Mouse (Mus musculus) liver, postnatal 0 days (tissue): ENCODE results near the gene Gm7247. TPM values are rescaled to one million over a fixed set of nuclear protein-coding genes. Genes with fewer than 3 reads are reported as not detected.
"Not testable (repeated sequence)": the region's sequence is repeated elsewhere in the genome, so short reads cannot be mapped to it uniquely, and the experiment has no call there.

Experiments
- ATAC-seq: fragments of 200-750 bp; cut with Nextera tagmentation; 2 replicates; pipeline ENCODE4 v1.8.0; 2017; ENCODE audit warnings: mild to moderate bottlenecking, moderate library complexity
- DNase-seq: peaks from one replicate; pipeline ENCODE4 v3.0.0-alpha.2; 2016
- H3K27ac ChIP-seq: fragments of 300-500 bp; sonication (generic); 2 replicates; pipeline ENCODE4 v1.5.1; 2014; ENCODE audit warnings: antibody characterized with exemption, moderate library complexity, mild to moderate bottlenecking, low read depth
- H3K27me3 ChIP-seq: fragments of 300-500 bp; sonication (generic); 2 replicates; pipeline ENCODE4 v1.6.1; 2014; ENCODE audit warnings: low read length, control low read depth, mixed read lengths; ENCODE audit not compliant: insufficient read depth
- H3K36me3 ChIP-seq: fragments of 300-500 bp; sonication (generic); replicated peaks from 2 replicates; pipeline ENCODE4 v1.6.1; 2014; ENCODE audit warnings: mild to moderate bottlenecking, control low read depth, low read length, moderate library complexity, mixed read lengths; ENCODE audit not compliant: insufficient read depth
- H3K4me1 ChIP-seq: fragments of 300-500 bp; sonication (generic); 2 replicates; pipeline ENCODE4 v1.6.1; 2014; ENCODE audit warnings: antibody characterized with exemption, mild to moderate bottlenecking, control low read depth; ENCODE audit not compliant: insufficient read depth
- H3K4me2 ChIP-seq: fragments of 300-500 bp; sonication (generic); 2 replicates; pipeline ENCODE4 v1.6.1; 2014; ENCODE audit warnings: low read depth, mild to moderate bottlenecking, low read length, moderate library complexity, mixed read lengths
- H3K4me3 ChIP-seq: fragments of 300-500 bp; sonication (generic); 2 replicates; pipeline ENCODE4 v1.5.1; 2014; ENCODE audit warnings: low read depth, low read length
- H3K9ac ChIP-seq: fragments of 300-500 bp; sonication (generic); replicated peaks from 2 replicates; pipeline ENCODE4 v1.6.1; 2014; ENCODE audit warnings: mild to moderate bottlenecking, moderate library complexity
- H3K9me3 ChIP-seq: fragments of 300-500 bp; sonication (generic); 2 replicates; pipeline ENCODE4 v1.6.1; 2016; ENCODE audit warnings: mild to moderate bottlenecking, control low read depth, low read length, mixed read lengths
- CTCF ChIP-seq: sonication (generic); IDR thresholded peaks from 2 replicates; pipeline ENCODE4 v1.5.1; 2016; ENCODE audit warnings: antibody characterized with exemption, low read depth
- EP300 ChIP-seq: IDR thresholded peaks from 2 replicates; pipeline ENCODE4 v1.6.1; 2016; ENCODE audit warnings: antibody characterized with exemption, low read depth, mild to moderate bottlenecking
- WGBS: fragments of 180-500 bp; shearing (Covaris S2); extraction: QIAGEN DNeasy Blood & Tissue Kit; methylation state at CpG from one replicate; pipeline ENCODE4 v1.1.7; 2014; ENCODE audit not compliant: insufficient replicate concordance; 5-methylcytosine and 5-hydroxymethylcytosine counted together
- polyA plus RNA-seq: library from polyadenylated mRNA; unstranded; fragments of >200 nt; fragmentation: Nextera tagmentation; extraction: Ambion mirVana; gene quantifications from 2 replicates; pipeline ENCODE4 v1.2.1, GENCODE M21; 2015

Gm7247 gene
- polyA plus RNA-seq, 1 experiment from 2014 or later, result not detected

DNA sequence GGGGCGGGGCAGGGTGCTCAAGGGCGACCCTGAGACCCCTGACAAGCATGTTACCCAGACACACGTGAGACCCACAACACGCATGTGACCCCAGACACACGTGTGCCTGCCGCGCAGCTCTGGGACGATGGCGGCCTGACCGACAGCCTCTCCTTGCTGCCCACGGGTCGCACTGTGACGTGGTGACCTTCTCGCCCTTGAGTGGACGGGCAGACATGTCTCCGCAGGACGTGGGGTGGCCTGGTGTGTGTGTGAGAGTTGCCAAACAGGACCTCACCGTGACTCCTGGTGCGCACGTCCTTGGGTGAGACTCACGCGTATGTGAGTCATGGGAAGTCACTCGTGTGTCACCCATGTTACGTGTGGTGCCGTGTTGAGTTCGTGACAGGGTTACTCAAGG, 73.5 kb downstream of the Gm7247 start:
- DNase-seq (peak; percentile 14), ATAC-seq (no peak)
- H3K27me3 ChIP-seq, result no peaks in the 10 kb centered on the region
- H3K9ac ChIP-seq, result no peak overlapping the region
- TF ChIP-seq EP300, result no peak
- no peak overlapping the region for H3K4me3 ChIP-seq
- H3K9me3 ChIP-seq, result peaks cover 11% of the 10 kb centered on the region
- H3K4me2 ChIP-seq, result no peak overlapping the region
- 95% methylated on average over 26 of the region's 26 CpGs for WGBS
- H3K4me1 ChIP-seq, result no peaks in the 10 kb centered on the region
- no peaks in the 10 kb centered on the region for H3K36me3 ChIP-seq
- no peak overlapping the region for H3K27ac ChIP-seq

DNA sequence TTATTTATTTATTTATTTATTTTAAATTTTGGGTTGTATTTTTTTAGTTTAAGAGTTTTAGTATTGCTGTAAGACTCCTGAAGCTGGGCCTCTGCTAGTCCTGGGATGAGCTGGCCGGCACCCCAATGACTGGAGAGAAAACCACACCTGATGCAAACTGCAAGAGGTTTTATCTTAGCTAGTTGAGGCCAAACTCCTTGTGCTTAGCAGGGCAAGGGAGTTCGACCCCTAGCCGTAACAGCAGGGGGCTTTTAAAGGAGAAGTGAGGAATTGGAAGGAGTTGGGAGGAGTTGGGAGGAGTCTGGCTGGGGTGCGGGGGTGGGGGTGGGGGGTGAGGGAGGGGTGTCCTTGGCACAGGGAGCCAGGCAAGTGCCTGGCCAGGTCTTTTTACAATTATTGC, 77.4 kb downstream of the Gm7247 start:
- H3K27ac ChIP-seq, result no peak overlapping the region
- no peak overlapping the region for H3K4me3 ChIP-seq
- H3K9me3 ChIP-seq, result peaks cover 11% of the 10 kb centered on the region
- DNase-seq (no peak), ATAC-seq (no peak)
- WGBS, result 73% methylated on average over 4 of the region's 4 CpGs
- H3K4me1 ChIP-seq, result no peaks in the 10 kb centered on the region
- H3K36me3 ChIP-seq, result no peaks in the 10 kb centered on the region
- TF ChIP-seq EP300, result no peak
- no peak for TF ChIP-seq CTCF
- H3K4me2 ChIP-seq, result no peak overlapping the region
- H3K27me3 ChIP-seq, result no peaks in the 10 kb centered on the region
- H3K9ac ChIP-seq, result no peak overlapping the region

DNA sequence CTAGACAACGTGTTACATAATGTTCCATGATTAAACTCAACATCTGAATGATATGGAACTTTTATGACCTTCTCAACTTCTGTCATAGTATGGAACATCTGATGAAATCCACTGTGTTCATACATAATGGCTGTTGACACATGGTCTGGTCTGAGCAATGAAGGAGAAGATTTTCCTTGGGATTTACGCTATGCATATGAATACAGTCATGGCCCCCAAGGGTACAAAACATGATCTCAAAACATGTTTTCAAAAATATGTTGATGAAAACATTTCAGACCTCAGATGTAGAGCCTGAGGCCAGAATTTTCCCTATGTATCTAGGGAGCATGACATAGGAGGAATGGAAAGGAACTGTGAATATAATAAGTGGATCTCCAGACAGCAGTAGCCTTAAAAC, 90.0 kb downstream of the Gm7247 start, which contains the start of gene Vmn2r89:
TSS of gene Vmn2r89 (plus strand) at position 301 of the 400 bp plus-strand sequence.
- H3K27me3 ChIP-seq, H3K9me3 ChIP-seq, H3K9ac ChIP-seq, H3K36me3 ChIP-seq, H3K4me2 ChIP-seq, H3K4me3 ChIP-seq, DNase-seq, H3K4me1 ChIP-seq, ATAC-seq, H3K27ac ChIP-seq: not testable (repeated sequence)
- 76% methylated on average over 2 of the region's 2 CpGs for WGBS

DNA sequence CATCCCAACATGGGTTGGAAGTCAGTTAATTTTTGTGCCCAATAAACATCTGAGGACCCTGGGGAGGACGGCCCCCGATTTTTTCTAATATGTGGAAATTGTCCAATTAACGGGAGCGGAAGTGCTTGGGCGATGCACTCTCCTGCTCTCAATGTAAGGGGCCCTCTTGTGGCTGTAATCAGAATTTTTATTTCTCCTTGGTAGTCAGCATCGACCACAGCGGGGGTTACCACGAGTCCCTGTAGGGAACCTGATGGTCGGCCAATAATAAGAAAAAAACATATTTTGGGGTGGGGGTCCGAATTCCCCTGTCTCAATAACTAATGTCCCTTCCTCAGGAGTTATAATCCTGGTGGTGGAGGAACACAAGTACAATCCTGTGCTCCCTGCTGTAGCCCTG, 118.7 kb downstream of the Gm7247 start:
- ATAC-seq, H3K9me3 ChIP-seq, H3K27me3 ChIP-seq, H3K4me3 ChIP-seq, H3K4me1 ChIP-seq, H3K4me2 ChIP-seq, DNase-seq, H3K27ac ChIP-seq, H3K9ac ChIP-seq, H3K36me3 ChIP-seq: not testable (repeated sequence)
- WGBS, result 83% methylated on average over 10 of the region's 10 CpGs

DNA sequence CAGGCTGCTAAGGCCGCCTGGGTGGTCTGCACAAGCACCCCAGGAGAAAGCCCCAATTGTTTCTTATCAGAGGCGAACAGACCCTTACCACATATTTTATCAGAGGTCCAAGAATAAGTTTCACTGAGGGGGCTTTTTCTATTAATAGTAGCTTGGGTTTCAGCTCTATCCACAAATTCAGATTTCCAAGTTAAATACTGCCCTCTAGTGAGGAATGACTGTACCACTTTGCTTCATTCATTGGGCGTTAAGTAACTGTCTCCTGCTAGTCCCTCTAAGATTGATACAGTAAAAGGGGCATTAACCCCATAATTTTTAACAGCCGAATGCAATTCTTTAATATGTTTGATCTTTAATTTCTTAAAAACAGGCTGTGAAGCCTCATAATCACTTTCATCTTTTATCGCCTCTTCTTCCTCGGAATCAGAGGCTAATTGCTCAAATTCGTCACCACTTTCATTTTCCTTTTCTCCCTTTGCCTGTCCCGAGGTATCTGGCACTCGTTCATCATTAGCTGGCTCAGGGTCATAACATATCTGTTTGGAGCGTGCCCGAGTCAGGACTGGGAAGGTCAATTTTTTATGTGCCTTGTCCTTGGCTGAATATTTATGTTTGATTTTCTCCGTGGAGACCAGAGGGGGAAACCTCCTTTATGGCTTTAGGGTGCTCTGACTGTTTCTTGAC, 119.9 kb downstream of the Gm7247 start:
- 0 out of 2 replicates have a peak, but pooled peaks have one; percentile 9 for TF ChIP-seq CTCF
- H3K36me3 ChIP-seq, H3K4me1 ChIP-seq, H3K9me3 ChIP-seq, H3K4me3 ChIP-seq, H3K27me3 ChIP-seq, H3K9ac ChIP-seq, DNase-seq, ATAC-seq, H3K27ac ChIP-seq: not testable (repeated sequence)
- H3K4me2 ChIP-seq, result 0 out of 2 replicates have a peak overlapping the region, but pooled peaks have one; percentile 18
- WGBS, result 74% methylated on average over 12 of the region's 12 CpGs

DNA sequence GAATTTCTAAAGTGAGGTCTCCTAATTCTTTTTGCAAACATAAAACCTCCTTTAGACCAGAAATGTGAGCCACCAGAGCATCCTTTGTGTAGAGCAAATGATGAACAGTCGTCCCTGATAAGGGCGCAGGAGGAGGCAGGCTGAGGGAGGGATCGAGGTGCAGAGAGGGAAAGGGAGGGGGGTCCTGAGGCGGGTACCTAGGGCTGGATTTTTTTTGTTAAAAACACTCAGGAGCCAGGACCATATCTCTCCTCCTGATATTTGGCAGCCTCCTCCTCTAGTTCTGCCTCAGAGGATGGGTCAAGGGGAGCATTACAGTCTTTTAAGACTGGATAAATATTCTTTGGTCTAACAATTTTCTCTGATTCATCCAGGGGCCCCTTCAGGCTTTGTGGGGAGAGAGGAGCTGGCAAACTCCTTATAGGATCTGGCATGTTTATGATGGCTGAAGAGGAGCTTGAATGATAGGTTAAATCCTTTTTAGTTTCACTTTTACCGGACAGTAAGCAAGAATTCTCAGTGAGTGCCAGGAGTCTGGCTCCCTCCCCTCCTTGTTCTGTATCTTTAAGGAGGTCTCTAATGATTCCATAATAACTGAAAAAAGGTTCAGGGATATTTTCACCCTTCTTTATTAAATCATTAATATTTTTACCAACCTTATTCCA, 120.6 kb downstream of the Gm7247 start:
- H3K27ac ChIP-seq, result no peak overlapping the region
- 76% methylated on average over 5 of the region's 5 CpGs for WGBS
- H3K36me3 ChIP-seq, result no peaks in the 10 kb centered on the region
- H3K4me1 ChIP-seq, result no peaks in the 10 kb centered on the region
- H3K9ac ChIP-seq, result no peak overlapping the region
- H3K4me2 ChIP-seq, result 0 out of 2 replicates have a peak overlapping the region, but pooled peaks have one; percentile 18
- TF ChIP-seq CTCF (no peak), EP300 (no peak)
- no peaks in the 10 kb centered on the region for H3K27me3 ChIP-seq
- ATAC-seq, result no peak
- H3K4me3 ChIP-seq, result no peak overlapping the region
- DNase-seq, result no peak
- H3K9me3 ChIP-seq, result no peaks in the 10 kb centered on the region

DNA sequence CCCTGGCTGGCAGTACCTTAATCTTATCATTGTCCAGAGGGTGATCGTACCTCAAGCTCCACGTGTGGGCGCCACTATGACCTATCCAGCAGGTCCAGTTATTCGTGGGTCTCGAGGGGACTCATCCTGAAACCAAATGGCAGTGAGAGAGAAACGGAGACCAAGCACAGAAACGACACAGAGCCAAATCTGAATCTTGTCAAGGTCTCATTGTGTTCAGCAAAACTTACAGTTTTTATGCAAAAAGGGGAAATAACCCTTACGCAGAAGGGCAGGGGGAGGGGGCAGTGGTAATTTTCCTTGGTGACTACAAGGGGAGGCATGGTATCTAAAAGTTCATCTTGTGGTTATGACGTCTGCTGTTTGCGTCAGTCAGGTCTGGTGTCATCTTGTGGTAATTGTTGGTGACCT, 121.4 kb downstream of the Gm7247 start:
- not testable (repeated sequence) for H3K9ac ChIP-seq, H3K4me2 ChIP-seq, H3K36me3 ChIP-seq, H3K4me3 ChIP-seq, H3K27me3 ChIP-seq, DNase-seq, H3K27ac ChIP-seq, ATAC-seq, H3K9me3 ChIP-seq, H3K4me1 ChIP-seq
- 61% methylated on average over 10 of the region's 10 CpGs for WGBS
